Mouse (Mus musculus) E14TG2a.4 (cell line): ENCODE measurements around the gene Ptprq.

Source experiments
- CTCF ChIP-seq: conservative IDR thresholded peaks from 2 replicates; pipeline ENCODE4 v1.5.1; 2014; ENCODE audit warnings: low read length
- NANOG ChIP-seq: IDR thresholded peaks from 2 replicates; pipeline ENCODE4 v1.6.1; 2014; ENCODE audit warnings: borderline replicate concordance, low read length, mixed read lengths

DNA sequence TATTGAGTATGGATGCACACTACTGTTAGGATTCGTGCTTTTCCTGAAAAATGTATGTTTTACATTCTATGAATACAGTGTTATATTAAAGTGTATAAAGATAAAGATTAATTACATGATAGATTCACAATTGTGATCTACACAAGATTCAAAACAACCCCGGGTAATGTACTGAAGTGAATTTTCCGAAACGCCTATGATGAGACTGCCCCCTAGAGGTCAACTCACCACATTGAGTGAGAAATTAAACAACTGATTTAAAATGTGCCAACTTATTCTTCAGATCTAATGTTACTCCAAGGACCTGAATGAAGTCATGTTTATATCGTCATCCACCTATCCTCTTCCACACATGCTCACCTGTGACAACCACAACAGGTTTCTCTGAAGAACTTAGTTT is 27.7 kb upstream of the Ptprq start:
- TF ChIP-seq CTCF (peak; percentile 74), NANOG (no peak)
